Mouse (Mus musculus) ES-E14 (cell line): ENCODE results near the gene Otulin. TPM values are rescaled to one million over a fixed set of nuclear protein-coding genes. Genes with fewer than 3 reads are reported as not detected.

Experiments used
- DNase-seq: peaks from one replicate; pipeline ENCODE4 v3.0.0-alpha.2; 2013; ENCODE audit warnings: low read depth, low spot score
- H3K27ac ChIP-seq: 2 replicates; pipeline ENCODE4 v1.5.1; 2012; ENCODE audit warnings: low read depth, mild to moderate bottlenecking, low read length, moderate library complexity, mixed read lengths; ENCODE audit not compliant: poor library complexity, insufficient read depth, severe bottlenecking
- H3K36me3 ChIP-seq: 2 replicates; pipeline ENCODE4 v1.6.1; 2012; ENCODE audit warnings: mild to moderate bottlenecking, low read length, moderate library complexity, mixed read lengths; ENCODE audit not compliant: control insufficient read depth, poor library complexity, insufficient read depth, severe bottlenecking
- H3K4me1 ChIP-seq, 2 experiments: fragments of 150-350 bp in 1 of 2; sonication (generic) in 1 of 2; 2 replicates each; pipeline ENCODE4 v1.6.1; 2012; ENCODE audit warnings: low read length in 2 of 2, mild to moderate bottlenecking in 1 of 2, mixed read lengths in 1 of 2; ENCODE audit not compliant: control insufficient read depth in 2 of 2, insufficient read depth in 2 of 2, poor library complexity in 1 of 2
- H3K4me3 ChIP-seq, 2 experiments: fragments of 150-350 bp in 1 of 2; sonication (generic) in 1 of 2; 2 replicates each; pipeline ENCODE4 v1.5.1; 2012; ENCODE audit warnings: low read length in 2 of 2, low read depth in 1 of 2, mild to moderate bottlenecking in 1 of 2, mixed read lengths in 1 of 2; ENCODE audit not compliant: insufficient read depth in 1 of 2, poor library complexity in 1 of 2, severe bottlenecking in 1 of 2
- H3K9ac ChIP-seq: 2 replicates; pipeline ENCODE4 v1.6.1; 2012; ENCODE audit warnings: low read depth, mild to moderate bottlenecking, low read length, mixed read lengths; ENCODE audit not compliant: poor library complexity, insufficient read depth, severe bottlenecking
- H3K9me3 ChIP-seq: fragments of 150-350 bp; sonication (generic); 2 replicates; pipeline ENCODE4 v1.6.1; 2012; ENCODE audit warnings: low read depth, mild to moderate bottlenecking, low read length; ENCODE audit not compliant: control insufficient read depth, insufficient read depth
- CHD2 ChIP-seq: IDR thresholded peaks from 2 replicates; pipeline ENCODE4 v1.6.1; 2014; ENCODE audit warnings: mild to moderate bottlenecking, low read depth, low read length, inconsistent platforms
- HCFC1 ChIP-seq: IDR thresholded peaks from 2 replicates; pipeline ENCODE4 v1.6.1; 2012; ENCODE audit warnings: low read length, inconsistent platforms, borderline replicate concordance; ENCODE audit not compliant: insufficient read depth
- MAFK ChIP-seq: IDR thresholded peaks from 2 replicates; pipeline ENCODE4 v1.6.1; 2014; ENCODE audit warnings: mild to moderate bottlenecking, low read depth, low read length, inconsistent platforms; ENCODE audit not compliant: insufficient read depth
- ZC3H11A ChIP-seq: IDR thresholded peaks from 2 replicates; pipeline ENCODE4 v1.6.1; 2012; ENCODE audit warnings: low read depth, mild to moderate bottlenecking, inconsistent platforms, low read length, borderline replicate concordance
- ZNF384 ChIP-seq: IDR thresholded peaks from 2 replicates; pipeline ENCODE4 v1.6.1; 2012; ENCODE audit warnings: low read depth, low read length, inconsistent platforms
- in situ Hi-C, 2 experiments: fragments of 600-800 bp; cut with MboI; formaldehyde crosslinking; loops; one replicate each; pipeline ENCODE4 v1.15.1; 2025; ENCODE audit warnings: low sequenced_read_pairs in 2 of 2, inconsistent platforms in 1 of 2; ENCODE audit not compliant: unreplicated experiment in 2 of 2
- total RNA-seq: library from RNA; depleted of rRNA; stranded (reverse); fragments of 300-350 nt; gene quantifications from 2 replicates; pipeline ENCODE4 v1.2.3, GENCODE M21; 2012

Otulin gene
- total RNA-seq, 1 experiment, result 28.0 TPM

- DNase-seq, result no peak
- no peak overlapping the region for H3K4me3 ChIP-seq
- H3K4me1 ChIP-seq, result peaks cover 0 to 4% of the 10 kb centered on the region in 2 experiments; a peak in 1 of 4 replicates
- no peak overlapping the region for H3K27ac ChIP-seq
- TF ChIP-seq MAFK (no peak), ZC3H11A (no peak), CHD2 (no peak), HCFC1 (no peak), ZNF384 (no peak)
- H3K9me3 ChIP-seq, result no peaks in the 10 kb centered on the region
- in situ Hi-C loops, result no loop called here
- no peak overlapping the region for H3K9ac ChIP-seq
- H3K36me3 ChIP-seq, result no peaks in the 10 kb centered on the region
These were observed 133.0 kb downstream of the Otulin start for GRCm38 (mm10) chr15:27497300-27497997.

GRCm38 (mm10) chr15:27496596-27497299 is 133.7 kb downstream of the Otulin start:
- in situ Hi-C loops, result no loop called here
- Histone ChIP-seq H3K4me1 (peaks cover 0 to 4% of the 10 kb centered on the region in 2 experiments; a peak in 1 of 4 replicates), H3K27ac (no peak overlapping the region), H3K9me3 (no peaks in the 10 kb centered on the region), H3K9ac (no peak overlapping the region), H3K4me3 (no peak overlapping the region), H3K36me3 (no peaks in the 10 kb centered on the region)
- TF ChIP-seq MAFK (no peak), HCFC1 (no peak), ZNF384 (no peak), ZC3H11A (no peak), CHD2 (no peak)
- DNase-seq, result no peak

- DNase-seq, result no peak
- no peak for TF ChIP-seq CHD2
- TF ChIP-seq HCFC1, result no peak
- no peak for TF ChIP-seq ZNF384
- no peak for TF ChIP-seq MAFK
- no peak for TF ChIP-seq ZC3H11A
- Histone ChIP-seq H3K9me3 (no peaks in the 10 kb centered on the region), H3K27ac (no peak overlapping the region), H3K4me3 (no peak overlapping the region), H3K9ac (no peak overlapping the region), H3K36me3 (no peaks in the 10 kb centered on the region), H3K4me1 (peaks cover 0 to 4% of the 10 kb centered on the region in 2 experiments; a peak in 1 of 4 replicates)
- in situ Hi-C loops, result no loop called here
These were observed 134.5 kb downstream of the Otulin start for GRCm38 (mm10) chr15:27495981-27496401.

- in situ Hi-C loops, result no loop called here
- H3K27ac ChIP-seq, result no peak overlapping the region
- H3K4me3 ChIP-seq, result no peak overlapping the region
These were observed 137.0 kb downstream of the Otulin start for GRCm38 (mm10) chr15:27493516-27493915.

More at GRCm38 (mm10) chr15:27493516-27493915, 137.0 kb downstream of the Otulin start:
- TF ChIP-seq ZC3H11A, result no peak
- TF ChIP-seq MAFK, result no peak
- TF ChIP-seq ZNF384, result no peak
- no peak for TF ChIP-seq HCFC1
- no peak for TF ChIP-seq CHD2
- no peak for DNase-seq
- Histone ChIP-seq H3K4me1 (peaks cover 3 to 6% of the 10 kb centered on the region in 2 experiments; a peak in 2 of 4 replicates), H3K9me3 (no peaks in the 10 kb centered on the region), H3K9ac (no peak overlapping the region), H3K36me3 (no peaks in the 10 kb centered on the region)
